In the genomic region with DNA sequence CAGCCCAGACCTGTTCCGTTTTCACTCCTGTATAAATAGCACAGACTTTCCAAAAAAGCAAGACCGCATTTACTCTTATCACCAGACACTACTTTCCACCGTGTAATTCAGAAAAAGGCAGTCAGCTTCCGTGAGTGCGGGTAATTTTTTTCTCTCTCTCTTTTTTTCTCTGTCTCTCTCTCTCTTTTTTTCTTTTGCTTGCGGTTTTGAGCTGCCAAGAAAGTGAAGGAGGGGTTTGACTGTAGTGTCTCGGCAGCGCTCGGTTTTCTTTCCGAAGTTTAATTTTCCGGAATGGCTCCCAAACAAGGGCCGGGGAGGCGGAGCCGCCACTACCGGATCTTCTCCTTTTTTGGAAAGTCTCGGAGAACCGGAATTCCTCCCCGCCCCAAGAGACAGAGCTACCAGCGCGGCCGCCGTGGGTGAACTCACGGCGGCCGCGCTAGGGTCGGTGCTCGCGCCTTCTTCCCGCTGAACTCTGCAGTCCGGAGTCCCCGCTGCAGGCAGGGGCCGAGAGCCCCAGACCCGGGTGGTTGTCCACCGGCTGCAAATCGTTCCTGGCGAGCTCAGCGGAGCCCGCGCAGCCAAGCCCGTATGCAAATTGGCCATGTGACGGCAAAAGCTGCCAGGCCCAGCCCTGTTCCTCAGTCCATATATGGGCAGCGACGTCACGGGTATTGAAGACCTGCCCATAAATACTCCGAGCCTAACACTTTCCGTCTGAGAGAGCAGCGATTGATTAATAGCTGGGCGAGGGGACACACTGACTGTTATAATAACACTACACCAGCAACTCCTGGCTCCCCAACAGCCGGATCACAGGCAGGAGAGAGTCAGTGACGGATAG, we compare ENCODE assay signal across 8 mouse cellular contexts. TPM values are rescaled to one million over a fixed set of nuclear protein-coding genes. Genes with fewer than 3 reads are reported as not detected.
DNase-seq lines count a peak whose midpoint lies in the region; ATAC-seq and TF ChIP-seq lines count a peak whose summit lies in the region.

No protein-coding gene starts in this region.

- TF ChIP-seq POLR2A in olfactory bulb, adult 2 months (IDR thresholded peaks at IDR 0.05; ENCODE audit: insufficient read depth, low read depth, low read length) = peak; percentile 36; the same call in 1 of the 2 replicates
- no peak for TF ChIP-seq POLR2A in thymus, adult 2 months (IDR thresholded peaks at IDR 0.05; ENCODE audit: control insufficient read depth, extremely low read depth, insufficient read depth, low read length, poor library complexity)

- H3K4me3 ChIP-seq in forebrain, embryonic 15.5 days = peak overlapping the region; percentile 50
- peak overlapping the region; percentile 72 for H3K4me3 ChIP-seq in layer of hippocampus, adult 2 months
- H3K4me3 ChIP-seq in lung, embryonic 14.5 days (ENCODE audit: low read depth, low read length) = peak overlapping the region; percentile 55
- H3K4me3 ChIP-seq in olfactory bulb, adult 2 months (ENCODE audit: insufficient read depth, low read depth, low read length) = peak overlapping the region; percentile 74
- peak overlapping the region; percentile 56 for H3K4me3 ChIP-seq in thymus, adult 2 months (ENCODE audit: control insufficient read depth, insufficient read depth, low read length)

- H3K4me1 ChIP-seq in forebrain, embryonic 15.5 days = peaks cover 44% of the 10 kb centered on the region
- H3K4me1 ChIP-seq in lung, embryonic 14.5 days (ENCODE audit: insufficient read depth) = peaks cover 5% of the 10 kb centered on the region; the same call in 1 of the 2 replicates
- peaks cover 48% of the 10 kb centered on the region for H3K4me1 ChIP-seq in olfactory bulb, adult 2 months (ENCODE audit: control insufficient read depth, insufficient read depth, low read length)
- peaks cover 26% of the 10 kb centered on the region for H3K4me1 ChIP-seq in thymus, adult 2 months (replicated peaks; ENCODE audit: control insufficient read depth, insufficient read depth, low read length)

- H3K4me2 ChIP-seq in forebrain, embryonic 15.5 days (replicated peaks) = peak overlapping the region; percentile 89
- H3K4me2 ChIP-seq in lung, embryonic 14.5 days = peak overlapping the region; percentile 98

- no peak overlapping the region for H3K27ac ChIP-seq in forebrain, embryonic 15.5 days (replicated peaks)
- H3K27ac ChIP-seq in layer of hippocampus, adult 2 months = peak overlapping the region; percentile 88
- H3K27ac ChIP-seq in lung, embryonic 14.5 days (ENCODE audit: low read depth) = peak overlapping the region; percentile 69
- H3K27ac ChIP-seq in olfactory bulb, adult 2 months (ENCODE audit: insufficient read depth, low read depth, low read length) = peak overlapping the region; percentile 66; the same call in 1 of the 2 replicates
- peak overlapping the region; percentile 73 for H3K27ac ChIP-seq in thymus, adult 2 months (ENCODE audit: control insufficient read depth, insufficient read depth, low read length)

- no peak for TF ChIP-seq CTCF in layer of hippocampus, adult 2 months (conservative IDR thresholded peaks at IDR 0.05)
- no peak for TF ChIP-seq CTCF in lung, embryonic 14.5 days (IDR thresholded peaks at IDR 0.05; ENCODE audit: low read depth)
- no peak for TF ChIP-seq CTCF in olfactory bulb, adult 2 months (IDR thresholded peaks at IDR 0.05; ENCODE audit: insufficient read depth, low read depth, low read length)
- TF ChIP-seq CTCF in thymus, adult 2 months (IDR thresholded peaks at IDR 0.05; ENCODE audit: borderline replicate concordance, control insufficient read depth, extremely low read depth, insufficient read depth, low read length, poor library complexity) = no peak

- intact Hi-C loops in heart, postnatal 36 days (cut with DNase I) = loop anchor here (2.0 to 10.0 kb wide), 3 partner anchors 110 to 447 kb away; no protein-coding TSS in a partner anchor

- ATAC-seq in forebrain, embryonic 15.5 days (replicated peaks) = peak; percentile 83
- ATAC-seq in lung, embryonic 14.5 days (ENCODE audit: insufficient read depth) = peak; percentile 89

- peak overlapping the region; percentile 34 for H3K9ac ChIP-seq in forebrain, embryonic 15.5 days (replicated peaks)
- H3K9ac ChIP-seq in lung, embryonic 14.5 days = peak overlapping the region; percentile 60

- H3K27me3 ChIP-seq in forebrain, embryonic 15.5 days = peaks cover 92% of the 10 kb centered on the region
- peaks cover 85% of the 10 kb centered on the region for H3K27me3 ChIP-seq in lung, embryonic 14.5 days (ENCODE audit: insufficient read depth, low read length)
- peaks cover 14% of the 10 kb centered on the region for H3K27me3 ChIP-seq in thymus, adult 2 months (ENCODE audit: control insufficient read depth, insufficient read depth, low read length)

- no peaks in the 10 kb centered on the region for H3K36me3 ChIP-seq in forebrain, embryonic 15.5 days
- no peaks in the 10 kb centered on the region for H3K36me3 ChIP-seq in lung, embryonic 14.5 days (ENCODE audit: insufficient read depth)
- H3K36me3 ChIP-seq in thymus, adult 2 months (ENCODE audit: control insufficient read depth, insufficient read depth, low read length) = no peaks in the 10 kb centered on the region

- peak; percentile 93 for DNase-seq in ES-CJ7 (ENCODE audit: low read depth, low spot score)
- peak; percentile 73 for DNase-seq in cerebellum, adult 11 months
- peak; percentile 89 to 93 for DNase-seq in heart, postnatal 36 days
- DNase-seq in layer of hippocampus, adult 2 months (ENCODE audit: low spot score in 2 of 2) = peak; percentile 80 to 91
- peak; percentile 97 for DNase-seq in lung, embryonic 14.5 days
- peak; percentile 95 for DNase-seq in thymus, adult 2 months

- no peaks in the 10 kb centered on the region for H3K9me3 ChIP-seq in forebrain, embryonic 15.5 days
- H3K9me3 ChIP-seq in lung, embryonic 14.5 days (ENCODE audit: low read depth, low read length) = no peaks in the 10 kb centered on the region

- WGBS in forebrain, embryonic 15.5 days = under 1% methylated on average over 51 of the region's 51 CpGs
- WGBS in lung, embryonic 14.5 days = under 1% methylated on average over 51 of the region's 51 CpGs
- under 1% methylated on average over 51 of the region's 51 CpGs for WGBS in olfactory bulb, adult 2 months
- under 1% methylated on average over 51 of the region's 51 CpGs for WGBS in thymus, adult 2 months

RNA-seq across cellular contexts. Expression of a gene that starts 2.1 kb away (rescaled TPM):
- 0.29 TPM in 2 replicates for polyA plus RNA-seq in forebrain, embryonic 15.5 days (2015; fragmentation: Nextera tagmentation; extraction: Ambion mirVana)
- 1 to 10 TPM in 1 of 2 experiments, under 1 TPM in 1; 0.27 to 1.2 TPM for total RNA-seq in heart, postnatal 36 days (2021)
- total RNA-seq in layer of hippocampus, adult 2 months (2021) = 1 to 10 TPM; 1.7 to 2.2 TPM
- polyA plus RNA-seq in lung, embryonic 14.5 days (2014; fragmentation: Nextera tagmentation; extraction: Ambion mirVana) = 0.22 and 0.28 TPM in 2 replicates
- polyA plus RNA-seq in olfactory bulb, adult 2 months (2012; ENCODE audit: insufficient read depth, insufficient read length, low replicate concordance, missing spikeins) = not detected in 2 replicates
- polyA plus RNA-seq in thymus, adult 2 months (2012; rRNA removed) = 73.0 and 79.2 TPM in 2 replicates

RNA-seq across cellular contexts. Expression of a gene that starts 11.4 kb away (rescaled TPM):
- polyA plus RNA-seq in forebrain, embryonic 15.5 days (2015; fragmentation: Nextera tagmentation; extraction: Ambion mirVana) = 69.4 and 73.0 TPM in 2 replicates
- 10 to 100 TPM; 16.4 to 16.6 TPM for total RNA-seq in heart, postnatal 36 days (2021)
- total RNA-seq in layer of hippocampus, adult 2 months (2021) = 10 to 100 TPM; 32.9 to 34.1 TPM
- polyA plus RNA-seq in lung, embryonic 14.5 days (2014; fragmentation: Nextera tagmentation; extraction: Ambion mirVana) = 69.9 and 73.0 TPM in 2 replicates
- polyA plus RNA-seq in olfactory bulb, adult 2 months (2012; ENCODE audit: insufficient read depth, insufficient read length, low replicate concordance, missing spikeins) = not detected in 2 replicates
- 20.7 and 25.0 TPM in 2 replicates for polyA plus RNA-seq in thymus, adult 2 months (2012; rRNA removed)
